Mouse (Mus musculus): ENCODE measurements around the gene Rassf1. TPM values are rescaled to one million over a fixed set of nuclear protein-coding genes. Genes with fewer than 3 reads are reported as not detected.
A peak's percentile ranks its signal among the peaks of the same experiment; 100 is the strongest.

Gene Rassf1
- polyA plus RNA-seq, 1 experiment from 2014 or later: 37.0 TPM

GRCm38 (mm10) chr9:107542721-107543120, 8.6 kb upstream of the Rassf1 start:
- Histone ChIP-seq H3K4me1 (replicated peaks; ENCODE audit: control insufficient read depth, insufficient read depth, low read length) (peaks cover 21% of the 10 kb centered on the region), H3K9ac (ENCODE audit: low read depth, low read length) (peak overlapping the region; percentile 75), H3K36me3 (ENCODE audit: control insufficient read depth, insufficient read depth, low read length) (peaks cover 30% of the 10 kb centered on the region), H3K4me2 (peak overlapping the region; percentile 97), H3K4me3 (ENCODE audit: low read depth, low read length) (peak overlapping the region; percentile 74), H3K27ac (ENCODE audit: low read depth, low read length) (no peak overlapping the region), H3K9me3 (ENCODE audit: control insufficient read depth, low read length) (no peaks in the 10 kb centered on the region), H3K27me3 (replicated peaks; ENCODE audit: control insufficient read depth, insufficient read depth, low read length) (no peaks in the 10 kb centered on the region)
- 54% methylated on average over 8 of the region's 8 CpGs for WGBS
- DNase-seq (ENCODE audit: low spot score) (no peak), ATAC-seq (replicated peaks; ENCODE audit: low FRiP score) (no peak)

- Histone ChIP-seq H3K36me3 (ENCODE audit: control insufficient read depth, insufficient read depth, low read length) (peaks cover 24% of the 10 kb centered on the region), H3K4me1 (replicated peaks; ENCODE audit: control insufficient read depth, insufficient read depth, low read length) (peaks cover 20% of the 10 kb centered on the region), H3K4me2 (peak overlapping the region; percentile 97; the same call in 1 of the 2 replicates), H3K9me3 (ENCODE audit: control insufficient read depth, low read length) (no peaks in the 10 kb centered on the region), H3K4me3 (ENCODE audit: low read depth, low read length) (0 out of 2 replicates have a peak overlapping the region, but pooled peaks have one; percentile 74), H3K27me3 (replicated peaks; ENCODE audit: control insufficient read depth, insufficient read depth, low read length) (0 out of 2 replicates have a peak, but pooled peaks cover under 1% of the 10 kb centered on the region), H3K9ac (ENCODE audit: low read depth, low read length) (no peak overlapping the region), H3K27ac (ENCODE audit: low read depth, low read length) (no peak overlapping the region)
- WGBS: 84% methylated on average over 11 of the region's 11 CpGs
- ATAC-seq (replicated peaks; ENCODE audit: low FRiP score) (no peak), DNase-seq (ENCODE audit: low spot score) (no peak)
Observed at GRCm38 (mm10) chr9:107543299-107543698, 8.1 kb upstream of the Rassf1 start.

GRCm38 (mm10) chr9:107544196-107544700, 7.1 kb upstream of the Rassf1 start:
- ATAC-seq (replicated peaks; ENCODE audit: low FRiP score): no peak

GRCm38 (mm10) chr9:107544729-107545128, 6.6 kb upstream of the Rassf1 start:
- peaks cover 20% of the 10 kb centered on the region for H3K4me1 ChIP-seq (replicated peaks; ENCODE audit: control insufficient read depth, insufficient read depth, low read length)
- no peak overlapping the region for H3K4me3 ChIP-seq (ENCODE audit: low read depth, low read length)
- DNase-seq (ENCODE audit: low spot score) (no peak), ATAC-seq (replicated peaks; ENCODE audit: low FRiP score) (no peak)
- H3K27me3 ChIP-seq (replicated peaks; ENCODE audit: control insufficient read depth, insufficient read depth, low read length): peaks cover 7% of the 10 kb centered on the region; the same call in 1 of the 2 replicates
- no peak overlapping the region for H3K27ac ChIP-seq (ENCODE audit: low read depth, low read length)
- H3K36me3 ChIP-seq (ENCODE audit: control insufficient read depth, insufficient read depth, low read length): peaks cover 12% of the 10 kb centered on the region; the same call in 1 of the 2 replicates
- H3K4me2 ChIP-seq: no peak overlapping the region
- no peak overlapping the region for H3K9ac ChIP-seq (ENCODE audit: low read depth, low read length)
- no peaks in the 10 kb centered on the region for H3K9me3 ChIP-seq (ENCODE audit: control insufficient read depth, low read length)
- WGBS: 92% methylated on average over 12 of the region's 12 CpGs

More at GRCm38 (mm10) chr9:107544196-107544700, 7.1 kb upstream of the Rassf1 start:
- peaks cover 6% of the 10 kb centered on the region; the same call in 1 of the 2 replicates for H3K27me3 ChIP-seq (replicated peaks; ENCODE audit: control insufficient read depth, insufficient read depth, low read length)
- H3K4me3 ChIP-seq (ENCODE audit: low read depth, low read length): no peak overlapping the region
- peaks cover 15% of the 10 kb centered on the region for H3K36me3 ChIP-seq (ENCODE audit: control insufficient read depth, insufficient read depth, low read length)
- H3K9me3 ChIP-seq (ENCODE audit: control insufficient read depth, low read length): no peaks in the 10 kb centered on the region
- WGBS: 94% methylated on average over 17 of the region's 17 CpGs
- DNase-seq (ENCODE audit: low spot score): no peak
- no peak overlapping the region for H3K27ac ChIP-seq (ENCODE audit: low read depth, low read length)
- H3K4me2 ChIP-seq: no peak overlapping the region
- H3K4me1 ChIP-seq (replicated peaks; ENCODE audit: control insufficient read depth, insufficient read depth, low read length): peaks cover 20% of the 10 kb centered on the region
- no peak overlapping the region for H3K9ac ChIP-seq (ENCODE audit: low read depth, low read length)

GRCm38 (mm10) chr9:107545199-107545598, 6.2 kb upstream of the Rassf1 start:
- Histone ChIP-seq H3K4me1 (replicated peaks; ENCODE audit: control insufficient read depth, insufficient read depth, low read length) (peaks cover 17% of the 10 kb centered on the region), H3K36me3 (ENCODE audit: control insufficient read depth, insufficient read depth, low read length) (peaks cover 8% of the 10 kb centered on the region; the same call in 1 of the 2 replicates), H3K9ac (ENCODE audit: low read depth, low read length) (no peak overlapping the region), H3K4me2 (no peak overlapping the region), H3K27me3 (replicated peaks; ENCODE audit: control insufficient read depth, insufficient read depth, low read length) (peaks cover 7% of the 10 kb centered on the region; the same call in 1 of the 2 replicates), H3K9me3 (ENCODE audit: control insufficient read depth, low read length) (no peaks in the 10 kb centered on the region), H3K27ac (ENCODE audit: low read depth, low read length) (no peak overlapping the region), H3K4me3 (ENCODE audit: low read depth, low read length) (no peak overlapping the region)
- DNase-seq (ENCODE audit: low spot score): no peak
- 85% methylated on average over 10 of the region's 10 CpGs for WGBS
- no peak for ATAC-seq (replicated peaks; ENCODE audit: low FRiP score)

- Histone ChIP-seq H3K36me3 (ENCODE audit: control insufficient read depth, insufficient read depth, low read length) (peaks cover 8% of the 10 kb centered on the region; the same call in 1 of the 2 replicates), H3K4me2 (no peak overlapping the region), H3K4me1 (replicated peaks; ENCODE audit: control insufficient read depth, insufficient read depth, low read length) (peaks cover 19% of the 10 kb centered on the region), H3K27me3 (replicated peaks; ENCODE audit: control insufficient read depth, insufficient read depth, low read length) (peaks cover 7% of the 10 kb centered on the region; the same call in 1 of the 2 replicates), H3K9me3 (ENCODE audit: control insufficient read depth, low read length) (no peaks in the 10 kb centered on the region), H3K27ac (ENCODE audit: low read depth, low read length) (no peak overlapping the region), H3K9ac (ENCODE audit: low read depth, low read length) (no peak overlapping the region), H3K4me3 (ENCODE audit: low read depth, low read length) (no peak overlapping the region)
- no peak for ATAC-seq (replicated peaks; ENCODE audit: low FRiP score)
- peak; percentile 71 for DNase-seq (ENCODE audit: low spot score)
- WGBS: 8% methylated on average over 3 of the region's 3 CpGs
Observed at GRCm38 (mm10) chr9:107545602-107546001, 5.8 kb upstream of the Rassf1 start.

- Histone ChIP-seq H3K27me3 (replicated peaks; ENCODE audit: control insufficient read depth, insufficient read depth, low read length) (peaks cover 7% of the 10 kb centered on the region; the same call in 1 of the 2 replicates), H3K27ac (ENCODE audit: low read depth, low read length) (no peak within 1 kb of the TSS), H3K4me2 (peak within 1 kb of the TSS; percentile 54), H3K4me3 (ENCODE audit: low read depth, low read length) (peak within 1 kb of the TSS; percentile 18; the same call in 1 of the 2 replicates), H3K4me1 (replicated peaks; ENCODE audit: control insufficient read depth, insufficient read depth, low read length) (peaks cover 29% of the 10 kb centered on the region), H3K9me3 (ENCODE audit: control insufficient read depth, low read length) (no peaks in the 10 kb centered on the region), H3K36me3 (ENCODE audit: control insufficient read depth, insufficient read depth, low read length) (peaks cover 8% of the 10 kb centered on the region; the same call in 1 of the 2 replicates), H3K9ac (ENCODE audit: low read depth, low read length) (no peak within 1 kb of the TSS)
- ATAC-seq (replicated peaks; ENCODE audit: low FRiP score) (peak; percentile 70), DNase-seq (ENCODE audit: low spot score) (peak; percentile 81)
- WGBS: 5% methylated on average over 20 of the region's 20 CpGs
Observed at GRCm38 (mm10) chr9:107547026-107547425, 4.3 kb upstream of the Rassf1 start, which contains the start of gene Zmynd10. Gene Zmynd10 (plus strand): TSS chr9:107547298.

GRCm38 (mm10) chr9:107547957-107548356, 3.4 kb upstream of the Rassf1 start:
- H3K27ac ChIP-seq (ENCODE audit: low read depth, low read length): no peak overlapping the region
- H3K36me3 ChIP-seq (ENCODE audit: control insufficient read depth, insufficient read depth, low read length): peaks cover 8% of the 10 kb centered on the region; the same call in 1 of the 2 replicates
- DNase-seq (ENCODE audit: low spot score): no peak
- peaks cover 7% of the 10 kb centered on the region; the same call in 1 of the 2 replicates for H3K27me3 ChIP-seq (replicated peaks; ENCODE audit: control insufficient read depth, insufficient read depth, low read length)
- no peaks in the 10 kb centered on the region for H3K9me3 ChIP-seq (ENCODE audit: control insufficient read depth, low read length)
- WGBS: 75% methylated on average over 5 of the region's 5 CpGs
- ATAC-seq (replicated peaks; ENCODE audit: low FRiP score): no peak
- peaks cover 33% of the 10 kb centered on the region for H3K4me1 ChIP-seq (replicated peaks; ENCODE audit: control insufficient read depth, insufficient read depth, low read length)
- no peak overlapping the region for H3K9ac ChIP-seq (ENCODE audit: low read depth, low read length)
- no peak overlapping the region for H3K4me2 ChIP-seq
- no peak overlapping the region; the same call in 1 of the 2 replicates for H3K4me3 ChIP-seq (ENCODE audit: low read depth, low read length)

GRCm38 (mm10) chr9:107548820-107549219, 2.5 kb upstream of the Rassf1 start:
- Histone ChIP-seq H3K4me2 (no peak overlapping the region), H3K4me3 (ENCODE audit: low read depth, low read length) (no peak overlapping the region), H3K27ac (ENCODE audit: low read depth, low read length) (no peak overlapping the region), H3K27me3 (replicated peaks; ENCODE audit: control insufficient read depth, insufficient read depth, low read length) (peaks cover 7% of the 10 kb centered on the region; the same call in 1 of the 2 replicates), H3K36me3 (ENCODE audit: control insufficient read depth, insufficient read depth, low read length) (peaks cover 8% of the 10 kb centered on the region; the same call in 1 of the 2 replicates), H3K4me1 (replicated peaks; ENCODE audit: control insufficient read depth, insufficient read depth, low read length) (peaks cover 42% of the 10 kb centered on the region), H3K9ac (ENCODE audit: low read depth, low read length) (no peak overlapping the region), H3K9me3 (ENCODE audit: control insufficient read depth, low read length) (no peaks in the 10 kb centered on the region)
- ATAC-seq (replicated peaks; ENCODE audit: low FRiP score) (no peak), DNase-seq (ENCODE audit: low spot score) (no peak)
- 87% methylated on average over 10 of the region's 10 CpGs for WGBS

All from liver, embryonic 11.5 days (tissue).